ENCODE assay signal across 10 mouse cellular contexts in genomic region chr2:103971838-103972237, GRCm38 (mm10). TPM values are rescaled to one million over a fixed set of nuclear protein-coding genes. Genes with fewer than 3 reads are reported as not detected.
DNase-seq lines count a peak whose midpoint lies in the region; ATAC-seq and TF ChIP-seq lines count a peak whose summit lies in the region.
"Had no signal": no experiment of that assay in that cellular context is flagged by ENCODE, and none has a peak within 500 bp of the region (broad histone marks: within the 10 kb centered on the region; RNA-seq: fewer than 3 reads in every experiment).

No protein-coding gene starts in this region.

- 14% methylated on average over 3 of the region's 3 CpGs for WGBS in intestine, embryonic 14.5 days
- WGBS in intestine, embryonic 16.5 days = 22% methylated on average over 3 of the region's 3 CpGs
- 7% methylated on average over 3 of the region's 3 CpGs for WGBS in forebrain, embryonic 14.5 days
- 10% methylated on average over 3 of the region's 3 CpGs for WGBS in liver, embryonic 16.5 days (ENCODE audit: insufficient replicate concordance)

- H3K9ac ChIP-seq in intestine, embryonic 14.5 days (ENCODE audit: low read length) = no peak overlapping the region
- no peak overlapping the region for H3K9ac ChIP-seq in intestine, embryonic 16.5 days (ENCODE audit: low read depth, low read length)
- H3K9ac ChIP-seq in forebrain, embryonic 14.5 days (ENCODE audit: low read length) = no peak overlapping the region
- peak overlapping the region; percentile 98 for H3K9ac ChIP-seq in liver, embryonic 16.5 days (ENCODE audit: low read depth, low read length)

- H3K4me2 ChIP-seq in intestine, embryonic 14.5 days (ENCODE audit: low read length) = no peak overlapping the region; the same call in 1 of the 2 replicates
- no peak overlapping the region for H3K4me2 ChIP-seq in intestine, embryonic 16.5 days (ENCODE audit: low read depth, low read length)
- H3K4me2 ChIP-seq in forebrain, embryonic 14.5 days (ENCODE audit: low read length) = peak overlapping the region; percentile 68; the same call in 1 of the 2 replicates
- H3K4me2 ChIP-seq in liver, embryonic 16.5 days (ENCODE audit: low read depth, low read length) = peak overlapping the region; percentile 63

- H3K4me1 ChIP-seq in intestine, embryonic 14.5 days (replicated peaks; ENCODE audit: control insufficient read depth, insufficient read depth, low read length) = peaks cover 6% of the 10 kb centered on the region; the same call in 1 of the 2 replicates
- H3K4me1 ChIP-seq in intestine, embryonic 16.5 days (ENCODE audit: control insufficient read depth, insufficient read depth, low read length) = peaks cover 4% of the 10 kb centered on the region
- peaks cover 26% of the 10 kb centered on the region for H3K4me1 ChIP-seq in bone marrow macrophage, adult 2 months (ENCODE audit: control insufficient read depth, insufficient read depth, low read length)
- peaks cover 5% of the 10 kb centered on the region; the same call in 1 of the 2 replicates for H3K4me1 ChIP-seq in forebrain, embryonic 14.5 days (ENCODE audit: control insufficient read depth, insufficient read depth, low read length)
- peaks cover 39% of the 10 kb centered on the region for H3K4me1 ChIP-seq in liver, embryonic 16.5 days (ENCODE audit: control insufficient read depth, low read depth, low read length)

- DNase-seq in intestine, embryonic 14.5 days (ENCODE audit: low spot score) = no peak
- DNase-seq in forebrain, embryonic 14.5 days (ENCODE audit: low spot score) = no peak
- DNase-seq in gastrocnemius, postnatal 10 days = no peak
- DNase-seq in embryo, embryonic 10 days (ENCODE audit: low spot score) = no peak
- DNase-seq in right cerebral cortex, postnatal 36 days (ENCODE audit: low spot score in 2 of 2) = no peak
- DNase-seq: adrenal gland, postnatal 10 days had no signal

- TF ChIP-seq CTCF in bone marrow macrophage, adult 2 months (IDR thresholded peaks at IDR 0.05; ENCODE audit: low read depth, low read length) = no peak

- H3K4me3 ChIP-seq in intestine, embryonic 14.5 days (ENCODE audit: low read depth, low read length) = peak overlapping the region; percentile 9; the same call in 1 of the 2 replicates
- H3K4me3 ChIP-seq in intestine, embryonic 16.5 days (ENCODE audit: low read length) = no peak overlapping the region; the same call in 1 of the 2 replicates
- peak overlapping the region; percentile 70 for H3K4me3 ChIP-seq in bone marrow macrophage, adult 2 months (ENCODE audit: insufficient read depth, low read length)
- H3K4me3 ChIP-seq in forebrain, embryonic 14.5 days (ENCODE audit: low read depth, low read length) = no peak overlapping the region
- H3K4me3 ChIP-seq in liver, embryonic 16.5 days (ENCODE audit: low read depth, low read length) = peak overlapping the region; percentile 86

- no peak for ATAC-seq in intestine, embryonic 14.5 days (replicated peaks; ENCODE audit: low FRiP score, low TSS enrichment, low read depth)
- no peak for ATAC-seq in intestine, embryonic 16.5 days
- no peak for ATAC-seq in forebrain, embryonic 14.5 days
- no peak for ATAC-seq in liver, embryonic 16.5 days (ENCODE audit: low read depth)

- TF ChIP-seq POLR2A in bone marrow macrophage, adult 2 months (IDR thresholded peaks at IDR 0.05; ENCODE audit: borderline replicate concordance, low read depth, low read length) = no peak

- H3K27me3 ChIP-seq in intestine, embryonic 14.5 days (replicated peaks; ENCODE audit: control insufficient read depth, insufficient read depth, low read length) = peaks cover 52% of the 10 kb centered on the region
- peaks cover 11% of the 10 kb centered on the region; the same call in 1 of the 2 replicates for H3K27me3 ChIP-seq in intestine, embryonic 16.5 days (replicated peaks; ENCODE audit: control insufficient read depth, insufficient read depth, low read length)
- peaks cover 7% of the 10 kb centered on the region; the same call in 1 of the 2 replicates for H3K27me3 ChIP-seq in forebrain, embryonic 14.5 days (replicated peaks; ENCODE audit: control insufficient read depth, insufficient read depth, low read length)
- H3K27me3 ChIP-seq in liver, embryonic 16.5 days (ENCODE audit: control insufficient read depth, insufficient read depth, low read depth, low read length) = no peaks in the 10 kb centered on the region

- no peaks in the 10 kb centered on the region for H3K9me3 ChIP-seq in intestine, embryonic 14.5 days (ENCODE audit: control insufficient read depth, low read length)
- no peaks in the 10 kb centered on the region for H3K9me3 ChIP-seq in intestine, embryonic 16.5 days (ENCODE audit: control insufficient read depth, low read length)
- no peaks in the 10 kb centered on the region for H3K9me3 ChIP-seq in forebrain, embryonic 14.5 days (replicated peaks; ENCODE audit: control insufficient read depth, low read length)
- no peaks in the 10 kb centered on the region for H3K9me3 ChIP-seq in liver, embryonic 16.5 days (replicated peaks; ENCODE audit: control insufficient read depth, low read length)

- no peaks in the 10 kb centered on the region for H3K36me3 ChIP-seq in intestine, embryonic 14.5 days (ENCODE audit: control insufficient read depth, insufficient read depth, low read length)
- H3K36me3 ChIP-seq in intestine, embryonic 16.5 days (ENCODE audit: control insufficient read depth, insufficient read depth, low read length) = no peaks in the 10 kb centered on the region
- no peaks in the 10 kb centered on the region for H3K36me3 ChIP-seq in forebrain, embryonic 14.5 days (ENCODE audit: control insufficient read depth, insufficient read depth, low read length)
- peaks cover 52% of the 10 kb centered on the region for H3K36me3 ChIP-seq in liver, embryonic 16.5 days (ENCODE audit: control insufficient read depth, insufficient read depth)

- H3K27ac ChIP-seq in intestine, embryonic 14.5 days (ENCODE audit: low read depth) = no peak overlapping the region
- no peak overlapping the region for H3K27ac ChIP-seq in intestine, embryonic 16.5 days (ENCODE audit: low read length)
- H3K27ac ChIP-seq in bone marrow macrophage, adult 2 months (ENCODE audit: insufficient read depth, low read depth, low read length) = peak overlapping the region; percentile 91
- no peak overlapping the region for H3K27ac ChIP-seq in forebrain, embryonic 14.5 days (ENCODE audit: low read depth, low read length)
- peak overlapping the region; percentile 92 for H3K27ac ChIP-seq in liver, embryonic 16.5 days (ENCODE audit: low read length)

RNA-seq across cellular contexts. Expression of gene Lmo2, which starts 14.1 kb away (rescaled TPM):
- polyA plus RNA-seq in intestine, embryonic 14.5 days (2014; fragmentation: Nextera tagmentation; extraction: Ambion mirVana) = 16.3 and 17.6 TPM in 2 replicates
- 12.6 and 14.6 TPM in 2 replicates for polyA plus RNA-seq in intestine, embryonic 16.5 days (2015; fragmentation: Nextera tagmentation; extraction: Ambion mirVana)
- 281 and 284 TPM in 2 replicates for polyA plus RNA-seq in bone marrow macrophage, adult 2 months (2012; ENCODE audit: insufficient read depth, insufficient read length, missing spikeins)
- polyA plus RNA-seq in forebrain, embryonic 14.5 days (2014; fragmentation: Nextera tagmentation; extraction: Ambion mirVana) = 30.2 TPM in 2 replicates
- polyA plus RNA-seq in liver, embryonic 16.5 days (2015; fragmentation: Nextera tagmentation; extraction: Ambion mirVana) = 126 and 128 TPM in 2 replicates
- total RNA-seq in gastrocnemius, postnatal 10 days (2021) = 10 to 100 TPM; 11.9 to 14.1 TPM

RNA-seq across cellular contexts. Expression of gene Fbxo3, which starts 55.7 kb away (rescaled TPM):
- polyA plus RNA-seq in intestine, embryonic 14.5 days (2014; fragmentation: Nextera tagmentation; extraction: Ambion mirVana) = 49.6 and 53.4 TPM in 2 replicates
- polyA plus RNA-seq in intestine, embryonic 16.5 days (2015; fragmentation: Nextera tagmentation; extraction: Ambion mirVana) = 53.2 and 54.8 TPM in 2 replicates
- polyA plus RNA-seq in bone marrow macrophage, adult 2 months (2012; ENCODE audit: insufficient read depth, insufficient read length, missing spikeins) = 43.2 and 44.3 TPM in 2 replicates
- polyA plus RNA-seq in forebrain, embryonic 14.5 days (2014; fragmentation: Nextera tagmentation; extraction: Ambion mirVana) = 56.5 and 66.2 TPM in 2 replicates
- 46.9 and 53.9 TPM in 2 replicates for polyA plus RNA-seq in liver, embryonic 16.5 days (2015; fragmentation: Nextera tagmentation; extraction: Ambion mirVana)
- total RNA-seq in gastrocnemius, postnatal 10 days (2021) = 10 to 100 TPM; 48.8 to 51.2 TPM

RNA-seq across cellular contexts. Expression of gene 4931422A03Rik, which starts 56.3 kb away (rescaled TPM):
- 1.9 and 2.1 TPM in 2 replicates for polyA plus RNA-seq in intestine, embryonic 14.5 days (2014; fragmentation: Nextera tagmentation; extraction: Ambion mirVana)
- 1.0 and 1.6 TPM in 2 replicates for polyA plus RNA-seq in intestine, embryonic 16.5 days (2015; fragmentation: Nextera tagmentation; extraction: Ambion mirVana)
- not detected in 2 replicates for polyA plus RNA-seq in bone marrow macrophage, adult 2 months (2012; ENCODE audit: insufficient read depth, insufficient read length, missing spikeins)
- 0.67 and 1.8 TPM in 2 replicates for polyA plus RNA-seq in forebrain, embryonic 14.5 days (2014; fragmentation: Nextera tagmentation; extraction: Ambion mirVana)
- 1.1 and 1.8 TPM in 2 replicates for polyA plus RNA-seq in liver, embryonic 16.5 days (2015; fragmentation: Nextera tagmentation; extraction: Ambion mirVana)
- not detected for total RNA-seq in gastrocnemius, postnatal 10 days (2021)
- total RNA-seq: adrenal gland, postnatal 10 days; hematopoietic stem cell, adult 5-6 weeks had no signal

Comparison
In these comparisons a context has a peak if more than half of its experiments do, and no peak if none do; other contexts are left out.
1. H3K4me3 ChIP-seq: peak in intestine, embryonic 14.5 days (single experiment), bone marrow macrophage, adult 2 months (single experiment) and liver, embryonic 16.5 days (single experiment); none in intestine, embryonic 16.5 days (single experiment) and forebrain, embryonic 14.5 days (single experiment).
2. H3K27ac ChIP-seq: peak in bone marrow macrophage, adult 2 months (single experiment) and liver, embryonic 16.5 days (single experiment); none in intestine, embryonic 14.5 days (single experiment), intestine, embryonic 16.5 days (single experiment) and forebrain, embryonic 14.5 days (single experiment).
3. H3K4me2 ChIP-seq: peak in forebrain, embryonic 14.5 days (single experiment) and liver, embryonic 16.5 days (single experiment); none in intestine, embryonic 14.5 days (single experiment) and intestine, embryonic 16.5 days (single experiment).